Mouse (Mus musculus): ENCODE data around the gene Cul3. TPM values are rescaled to one million over a fixed set of nuclear protein-coding genes. Genes with fewer than 3 reads are reported as not detected.

Gene Cul3
- total and polyA plus RNA-seq, 3 experiments = 65.5 to 237 (median 176) TPM

GRCm38 (mm10) chr1:80221151-80221550 is 119.1 kb downstream of the Cul3 start:
- Histone ChIP-seq H3K4me2 (ENCODE audit: insufficient read depth, low read depth, poor library complexity, severe bottlenecking) (no peak overlapping the region), H3K4me3 (replicated peaks in 1 of 3; ENCODE audit: low read depth in 2 of 3, low read length in 2 of 3, poor library complexity in 1 of 3) (no peak overlapping the region), H3K36me3 (replicated peaks in 1 of 2; ENCODE audit: control insufficient read depth in 1 of 2, insufficient read depth in 1 of 2, low read length in 1 of 2) (no peaks in the 10 kb centered on the region), H3K27me3 (replicated peaks) (no peaks in the 10 kb centered on the region), H3K27ac (ENCODE audit: insufficient read depth, low read depth) (no peak overlapping the region), H3K4me1 (ENCODE audit: control insufficient read depth in 1 of 2, insufficient read depth in 2 of 2) (peaks cover 8 to 30% of the 10 kb centered on the region in 2 experiments; a peak in 3 of 4 replicates), H3K9ac (ENCODE audit: insufficient read depth, low read depth) (peak overlapping the region; percentile 42; the same call in 1 of the 2 replicates), H3K79me2 (replicated peaks; ENCODE audit: control insufficient read depth, extremely low read depth, insufficient read depth, poor library complexity, severe bottlenecking) (no peaks in the 10 kb centered on the region), H3K9me3 (replicated peaks; ENCODE audit: low read length) (peaks cover 5% of the 10 kb centered on the region)
- in situ Hi-C loops (cut with MboI; ENCODE audit: low pct_ligation_motif_present, low pct_unique_long_range_greater_than_20kb, low sequenced_read_pairs) (no loop called here), dilution Hi-C loops (cut with MboI; ENCODE audit: extremely low pct_ligation_motif_present, extremely low pct_unique_long_range_greater_than_20kb, low sequenced_read_pairs) (no loop called here)
- TF ChIP-seq CTCF (conservative IDR thresholded peaks at IDR 0.05 in 1 of 2, IDR thresholded peaks at IDR 0.05 in 1 of 2; ENCODE audit: low read depth in 2 of 2, low read length in 2 of 2) (no peak), NRF1 (IDR thresholded peaks at IDR 0.05; ENCODE audit: low read depth, low read length) (no peak), MAFK (IDR thresholded peaks at IDR 0.05; ENCODE audit: insufficient replicate concordance, low read length) (peak; percentile 96), KAT2A (IDR thresholded peaks at IDR 0.05; ENCODE audit: insufficient replicate concordance, low read length) (no peak), USF1 (IDR thresholded peaks at IDR 0.05; ENCODE audit: low read depth, low read length) (no peak), TBP (conservative IDR thresholded peaks at IDR 0.05; ENCODE audit: low read depth, low read length) (no peak), IRF4 (IDR thresholded peaks at IDR 0.05; ENCODE audit: low read depth, low read length) (peak; percentile 90), POLR2A (IDR thresholded peaks at IDR 0.05; ENCODE audit: low read depth, low read length) (no peak), SMC3 (IDR thresholded peaks at IDR 0.05; ENCODE audit: low read depth, low read length) (no peak), CHD2 (IDR thresholded peaks at IDR 0.05; ENCODE audit: low read length) (0 out of 2 replicates have a peak, but pooled peaks have one; percentile 30), ETS1 (conservative IDR thresholded peaks at IDR 0.05; ENCODE audit: low read depth, low read length) (peak; percentile 78), MXI1 (IDR thresholded peaks at IDR 0.05; ENCODE audit: low read depth, low read length) (no peak), ZKSCAN1 (IDR thresholded peaks at IDR 0.05; ENCODE audit: borderline replicate concordance, low read depth, low read length) (no peak), MAZ (IDR thresholded peaks at IDR 0.05; ENCODE audit: low read depth, low read length) (0 out of 2 replicates have a peak, but pooled peaks have one; percentile 32), EP300 (IDR thresholded peaks at IDR 0.05; ENCODE audit: low read length) (peak; percentile 58), CHD1 (IDR thresholded peaks at IDR 0.05; ENCODE audit: low read depth, low read length) (peak; percentile 97), JUN (IDR thresholded peaks at IDR 0.05; ENCODE audit: insufficient read depth, low read depth, low read length) (no peak), MEF2A (IDR thresholded peaks at IDR 0.05; ENCODE audit: borderline replicate concordance, low read depth, low read length) (peak; percentile 92), MAX (IDR thresholded peaks at IDR 0.05; ENCODE audit: low read length) (no peak), TCF12 (IDR thresholded peaks at IDR 0.05; ENCODE audit: low read depth, low read length) (peak; percentile 79), JUND (conservative IDR thresholded peaks at IDR 0.05; ENCODE audit: low read depth, low read length) (no peak), ELF1 (IDR thresholded peaks at IDR 0.05; ENCODE audit: low read depth, low read length) (no peak), RCOR1 (conservative IDR thresholded peaks at IDR 0.05; ENCODE audit: low read depth, low read length) (no peak; the same call in 1 of the 2 replicates), E2F4 (IDR thresholded peaks at IDR 0.05; ENCODE audit: insufficient replicate concordance, low read depth, low read length) (no peak), USF2 (conservative IDR thresholded peaks at IDR 0.05; ENCODE audit: low read depth, low read length) (no peak), UBTF (IDR thresholded peaks at IDR 0.05; ENCODE audit: low read depth, low read length) (no peak), HCFC1 (IDR thresholded peaks at IDR 0.05; ENCODE audit: low read depth, low read length) (0 out of 2 replicates have a peak, but pooled peaks have one; percentile 36), ZMIZ1 (IDR thresholded peaks at IDR 0.05; ENCODE audit: low read depth, low read length) (no peak), BHLHE40 (IDR thresholded peaks at IDR 0.05; ENCODE audit: low read depth, low read length) (peak; percentile 61), RAD21 (IDR thresholded peaks at IDR 0.05; ENCODE audit: low read depth, low read length) (no peak; the same call in 1 of the 2 replicates), MYC (IDR thresholded peaks at IDR 0.05; ENCODE audit: low read depth, low read length) (0 out of 2 replicates have a peak, but pooled peaks have one; percentile 51)
- peak; percentile 68 for DNase-seq (ENCODE audit: extremely low read depth)

Measured in CH12.LX (cell line).